Mouse (Mus musculus) C2C12 (cell line): Measurements from ENCODE around the gene Scfd2.

Source experiments
- CEBPB ChIP-seq: IDR thresholded peaks from one replicate; pipeline ENCODE4 v1.6.1; 2011; ENCODE audit warnings: low read depth, mild to moderate bottlenecking, control low read depth, moderate library complexity
- CTCF ChIP-seq: IDR thresholded peaks from one replicate; pipeline ENCODE4 v1.5.1; 2011; ENCODE audit not compliant: control insufficient read depth, insufficient read depth, insufficient read length
- MAX ChIP-seq: IDR thresholded peaks from one replicate; pipeline ENCODE4 v1.6.1; 2011; ENCODE audit warnings: mild to moderate bottlenecking, control low read depth
- MYOD1 ChIP-seq: IDR thresholded peaks from one replicate; pipeline ENCODE4 v1.6.1; 2011; ENCODE audit warnings: low read depth; ENCODE audit not compliant: control insufficient read depth, insufficient read length
- MYOG ChIP-seq: IDR thresholded peaks from one replicate; pipeline ENCODE4 v1.6.1; 2011; ENCODE audit not compliant: control insufficient read depth, insufficient read length; ENCODE audit errors: extremely low read depth
- USF1 ChIP-seq: IDR thresholded peaks from one replicate; pipeline ENCODE4 v1.6.1; 2011; ENCODE audit warnings: low read depth, mild to moderate bottlenecking, control low read depth, moderate library complexity

DNA sequence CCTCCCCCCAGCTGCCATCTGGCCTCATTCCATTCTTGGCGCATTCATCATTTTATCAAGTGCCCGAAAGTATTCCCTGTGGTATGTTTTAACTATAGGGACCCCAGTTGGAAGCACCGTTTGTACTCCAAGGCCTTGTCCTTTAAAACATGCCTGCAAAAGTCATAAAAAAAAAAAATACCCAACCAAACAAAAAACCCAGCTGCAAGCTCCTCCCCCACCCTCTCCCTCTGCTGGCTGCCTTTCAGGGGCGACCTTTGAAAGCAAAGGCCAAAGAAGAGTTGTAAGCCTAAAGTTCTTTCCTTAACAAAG, 335.3 kb downstream of the Scfd2 start:
- TF ChIP-seq USF1 = no peak
- TF ChIP-seq CTCF = no peak
- TF ChIP-seq MAX = no peak
- TF ChIP-seq MYOG = no peak
- no peak for TF ChIP-seq CEBPB
- no peak for TF ChIP-seq MYOD1
